Mouse (Mus musculus): ENCODE results near the gene Gm17428. TPM values are rescaled to one million over a fixed set of nuclear protein-coding genes. Genes with fewer than 3 reads are reported as not detected.
"Not testable (repeated sequence)": the region's sequence is repeated elsewhere in the genome, so short reads cannot be mapped to it uniquely, and the experiment has no call there.

Gene Gm17428
- not detected for total RNA-seq (2021)

- intact Hi-C loops (cut with DNase I): no loop called here
- DNase-seq (ENCODE audit: low spot score): no peak
Measured at GRCm38 (mm10) chr14:54976633-54977032, at the start of gene Gm17428. TSS of gene Gm17428 (plus strand) at chr14:54976933.

DNA sequence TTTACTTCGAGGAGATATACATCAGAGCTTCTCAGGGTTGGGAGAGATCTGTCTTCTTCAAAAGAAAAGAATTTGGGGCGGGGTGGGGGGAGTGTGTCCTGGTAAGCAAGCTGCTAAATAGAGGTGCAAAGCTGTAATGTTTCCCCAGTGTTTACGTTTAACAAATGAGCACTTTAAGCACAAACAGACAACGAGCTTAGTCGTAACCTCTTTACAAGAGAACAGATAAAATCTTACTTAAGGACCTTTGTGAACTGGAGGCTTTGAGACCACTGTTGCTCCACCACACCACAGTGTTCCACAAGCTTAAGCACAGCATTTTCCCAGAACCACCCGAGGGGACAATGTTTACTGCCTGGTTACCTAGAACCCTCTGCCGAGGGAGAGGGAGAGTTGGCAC, 49.4 kb upstream of the Gm17428 start:
- intact Hi-C loops (cut with DNase I): no loop called here
- DNase-seq (ENCODE audit: low spot score): no peak

GRCm38 (mm10) chr14:54929801-54930200, 46.9 kb upstream of the Gm17428 start:
- DNase-seq (ENCODE audit: low spot score): no peak
- intact Hi-C loops (cut with DNase I): no loop called here

DNA sequence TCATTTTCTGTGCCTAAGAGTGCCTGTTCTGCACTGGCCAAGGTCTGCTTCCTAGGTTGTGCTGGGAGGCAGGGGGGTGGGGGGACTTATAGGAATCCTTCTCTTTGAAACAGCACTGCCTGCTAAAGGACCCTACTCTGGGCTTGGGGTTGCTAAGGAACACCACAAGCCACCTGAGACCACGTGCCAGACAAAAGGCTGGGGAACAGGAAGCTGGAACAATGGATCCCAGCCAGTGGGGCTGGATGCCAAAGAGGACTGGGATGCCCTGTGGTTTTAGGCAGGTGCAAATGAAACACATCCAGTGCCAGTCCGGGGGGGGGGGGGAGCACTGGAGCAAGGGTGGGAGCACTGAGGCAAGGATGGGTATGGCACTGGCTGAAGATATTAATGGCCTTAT, 46.3 kb upstream of the Gm17428 start:
- intact Hi-C loops (cut with DNase I): no loop called here
- no peak for DNase-seq (ENCODE audit: low spot score)

- DNase-seq (ENCODE audit: low spot score): no peak
- intact Hi-C loops (cut with DNase I): no loop called here
Measured at GRCm38 (mm10) chr14:54932645-54933150, 44.0 kb upstream of the Gm17428 start, which contains the start of gene Il25. TSS of gene Il25 (plus strand) at chr14:54932695.

DNA sequence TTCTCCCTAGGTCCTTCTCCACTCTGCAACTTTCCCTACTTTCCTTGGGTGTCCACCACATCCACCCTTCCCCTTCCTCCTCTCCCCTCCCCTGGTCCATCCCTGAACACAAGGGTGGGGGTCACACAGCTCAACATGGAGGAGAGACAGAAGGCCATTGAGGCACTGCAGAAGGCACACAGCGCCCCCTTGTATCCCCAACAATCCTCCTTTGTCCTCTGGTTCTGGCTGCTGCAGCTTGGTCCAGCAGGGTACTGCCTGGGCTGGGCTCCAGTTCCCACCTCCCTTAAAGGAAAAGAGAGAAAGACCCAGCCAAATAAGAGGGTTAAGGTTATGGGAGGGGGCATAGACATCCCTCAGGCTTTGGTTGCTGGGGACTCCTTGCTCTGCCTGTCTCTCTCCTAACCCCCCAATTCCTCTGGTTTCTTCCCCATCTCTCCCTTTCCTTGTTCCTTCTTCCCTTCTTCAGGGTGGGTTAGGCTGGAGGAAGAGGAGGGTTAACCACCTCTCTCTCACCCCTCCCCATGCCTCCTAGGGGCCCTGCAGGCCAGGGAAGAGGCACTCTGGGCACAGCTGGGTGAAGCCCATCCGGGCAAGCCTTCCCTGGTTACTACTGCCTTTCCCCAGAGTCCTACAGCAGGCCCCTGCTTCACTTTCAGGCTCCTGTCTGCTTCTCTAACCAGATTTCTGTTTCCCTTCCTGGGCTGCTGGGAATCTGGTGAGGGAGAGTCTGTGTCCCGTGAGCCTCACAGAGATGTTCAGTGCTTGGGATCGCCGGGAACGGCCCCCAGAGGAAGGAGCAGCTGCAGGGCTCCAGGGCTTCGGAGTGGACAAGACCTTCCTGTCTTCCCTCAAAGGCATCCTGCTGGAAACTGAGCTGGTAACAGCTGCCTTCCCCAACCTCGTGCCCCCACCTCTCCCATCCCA, 40.6 kb upstream of the Gm17428 start, which contains the start of gene Cmtm5:
TSS of gene Cmtm5 (plus strand) at position 358 of the 927 bp plus-strand sequence.
- intact Hi-C loops (cut with DNase I): no loop called here
- no peak for DNase-seq (ENCODE audit: low spot score)

DNA sequence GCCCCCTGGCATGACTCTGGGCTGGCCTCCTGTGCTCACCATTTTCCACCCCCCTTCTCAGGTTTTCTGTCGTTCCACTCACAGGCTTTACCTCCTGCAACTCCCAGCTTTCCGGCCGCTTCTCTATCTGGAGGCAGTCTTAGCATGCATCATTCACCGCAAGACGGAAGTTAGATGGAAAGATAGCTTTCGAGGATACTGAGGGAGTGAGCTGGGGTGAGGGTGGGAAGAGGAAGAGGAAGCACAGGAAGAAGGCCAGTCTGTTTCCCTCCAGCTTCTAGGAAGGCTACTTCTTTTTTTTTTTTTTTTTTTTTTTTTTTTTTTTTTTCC, 39.9 kb upstream of the Gm17428 start:
- intact Hi-C loops (cut with DNase I): no loop called here
- DNase-seq (ENCODE audit: low spot score): no peak

DNA sequence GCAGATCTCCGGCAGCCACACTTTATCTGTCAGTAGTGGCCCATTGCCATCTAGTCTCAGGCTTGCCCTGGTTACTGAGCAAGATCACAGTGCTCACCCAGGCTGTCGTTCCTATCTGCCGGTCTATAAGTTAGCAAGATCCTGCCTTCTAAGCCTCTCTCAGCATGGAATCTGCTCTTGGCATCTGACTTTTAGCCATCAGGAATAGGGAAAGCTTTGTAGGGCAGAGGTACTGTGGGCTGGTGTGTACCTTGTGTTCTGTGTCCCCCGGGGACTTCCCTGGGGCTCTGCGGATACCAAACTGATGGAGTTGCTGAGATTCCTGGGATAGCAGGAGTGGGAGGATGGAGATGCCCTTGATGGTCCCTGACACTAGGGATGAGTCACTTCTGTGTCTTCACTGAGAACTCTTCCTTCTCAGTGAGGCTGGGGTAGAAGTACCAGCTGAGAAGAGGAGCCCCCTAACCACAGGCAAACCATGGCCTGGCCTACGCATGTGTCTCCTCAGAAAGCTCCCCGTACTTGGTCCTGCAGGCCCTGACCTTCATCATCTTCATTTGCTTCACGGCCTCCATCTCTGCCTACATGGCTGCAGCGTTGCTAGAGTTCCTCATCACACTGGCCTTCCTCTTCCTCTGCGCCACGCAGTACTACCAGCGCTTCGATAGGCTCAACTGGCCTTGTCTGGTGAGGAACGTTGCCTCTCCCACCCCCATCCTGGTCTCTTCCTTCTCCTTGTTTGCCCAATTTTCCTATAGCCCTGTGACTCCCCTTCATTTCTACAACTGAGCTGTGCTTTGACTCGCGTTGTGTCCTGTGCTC, 39.2 kb upstream of the Gm17428 start:
- no peak for DNase-seq (ENCODE audit: low spot score)
- intact Hi-C loops (cut with DNase I): no loop called here

- intact Hi-C loops (cut with DNase I): loop anchor here (1.0 kb wide), 2 partner anchors 38 to 95 kb away; no protein-coding TSS in a partner anchor
- no peak for DNase-seq (ENCODE audit: low spot score)
Measured at GRCm38 (mm10) chr14:54938431-54939219, 38.1 kb upstream of the Gm17428 start.

DNA sequence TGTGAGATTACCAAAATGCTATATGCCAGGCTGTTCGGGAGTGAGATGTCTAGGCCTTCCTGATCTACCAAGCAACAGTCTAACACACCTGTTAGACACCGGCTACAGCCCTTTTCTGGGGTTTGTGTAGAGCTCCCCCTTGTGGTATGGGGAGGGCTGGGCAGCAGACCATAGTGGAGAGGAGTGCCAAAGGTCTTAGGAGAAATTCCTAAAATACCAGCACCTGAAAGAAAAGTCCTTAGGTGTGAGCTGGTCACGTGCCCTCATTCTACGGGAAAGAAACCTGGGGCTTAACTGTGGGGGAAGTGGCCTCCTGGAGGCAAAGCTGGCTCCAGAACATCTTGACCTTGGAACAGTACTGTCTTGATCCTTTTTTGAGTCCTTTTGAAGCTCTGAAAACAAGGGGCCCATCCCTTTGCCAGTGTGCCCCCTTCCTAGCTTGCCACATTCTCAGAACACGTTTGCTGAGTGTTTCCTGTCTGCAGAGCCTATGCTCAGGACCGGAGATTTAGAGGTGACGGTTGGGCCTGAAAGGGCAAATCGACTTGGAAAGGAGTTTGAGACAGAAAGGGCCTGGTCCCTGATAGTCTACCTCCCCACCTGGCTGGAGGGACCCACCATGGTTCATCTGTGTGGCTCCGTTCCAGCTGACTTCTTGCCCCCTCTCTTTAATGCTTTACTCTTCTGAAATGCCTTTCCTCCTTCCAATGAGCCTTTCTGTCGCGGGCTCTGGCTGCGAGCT, 37.1 kb upstream of the Gm17428 start:
- no peak for DNase-seq (ENCODE audit: low spot score)
- intact Hi-C loops (cut with DNase I): loop anchor here (1.0 to 2.0 kb wide), 3 partner anchors 39 to 96 kb away; partner anchors contain the start of gene Ngdn

GRCm38 (mm10) chr14:54940176-54940530, 36.6 kb upstream of the Gm17428 start:
- intact Hi-C loops (cut with DNase I): loop anchor here (2.0 kb wide), 1 partner anchor 75 kb away; the partner anchor contains the start of gene Ngdn
- DNase-seq (ENCODE audit: low spot score): no peak

DNA sequence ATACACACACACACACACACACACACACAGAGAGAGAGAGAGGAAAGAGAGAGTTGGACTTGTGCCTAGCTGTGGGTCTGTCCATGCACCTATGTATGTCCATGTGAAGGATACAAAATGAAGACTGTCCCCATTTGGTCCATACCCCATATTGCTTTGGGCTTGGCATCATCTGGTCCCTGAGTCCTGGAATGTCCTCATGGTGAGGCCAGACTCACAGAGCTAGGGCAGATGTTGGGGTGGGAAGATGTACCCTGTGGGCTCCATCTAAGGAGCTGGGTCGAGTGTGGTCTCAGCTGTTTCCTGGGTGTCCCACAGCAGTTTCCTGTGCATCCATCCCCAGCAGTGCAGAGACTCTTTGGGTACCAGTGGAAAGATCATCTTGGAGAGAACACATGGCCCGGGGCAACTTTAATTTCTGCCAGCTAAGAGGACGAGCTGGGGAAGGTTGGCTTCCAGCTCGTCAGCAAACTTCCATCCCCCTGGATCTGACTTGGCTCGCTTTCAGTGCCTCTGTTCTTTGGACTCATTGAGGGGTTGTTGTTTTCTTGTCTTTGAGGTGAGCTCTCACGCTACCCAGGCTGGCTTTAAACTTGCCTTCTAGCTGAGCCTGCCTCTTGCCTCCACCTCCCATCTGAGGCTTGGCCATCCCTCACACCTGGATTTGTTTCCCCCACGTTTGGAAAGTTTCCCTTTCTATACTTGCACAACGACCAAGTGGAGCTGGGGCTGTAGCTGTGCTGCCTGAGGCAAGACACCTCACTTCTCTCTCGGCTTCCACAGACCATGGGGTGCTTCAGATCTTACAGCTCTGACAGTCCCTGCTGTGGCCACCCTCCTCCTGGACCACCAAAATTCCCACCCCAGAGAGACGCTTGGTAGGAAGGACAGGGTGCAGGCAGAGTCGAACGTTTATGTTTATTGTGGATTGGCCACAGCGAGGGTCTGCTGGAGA, 35.4 kb upstream of the Gm17428 start:
- intact Hi-C loops (cut with DNase I): loop anchor here (2.0 kb wide), 1 partner anchor 74 kb away; the partner anchor contains the start of gene Ngdn
- DNase-seq (ENCODE audit: low spot score): no peak

GRCm38 (mm10) chr14:54942479-54942878, 34.3 kb upstream of the Gm17428 start:
- intact Hi-C loops (cut with DNase I): no loop called here
- DNase-seq (ENCODE audit: low spot score): no peak

- DNase-seq (ENCODE audit: low spot score): no peak
- intact Hi-C loops (cut with DNase I): loop anchor here (1.0 kb wide), 1 partner anchor 29 kb away; no protein-coding TSS in a partner anchor
Measured at GRCm38 (mm10) chr14:54943971-54944370, 32.8 kb upstream of the Gm17428 start.

DNA sequence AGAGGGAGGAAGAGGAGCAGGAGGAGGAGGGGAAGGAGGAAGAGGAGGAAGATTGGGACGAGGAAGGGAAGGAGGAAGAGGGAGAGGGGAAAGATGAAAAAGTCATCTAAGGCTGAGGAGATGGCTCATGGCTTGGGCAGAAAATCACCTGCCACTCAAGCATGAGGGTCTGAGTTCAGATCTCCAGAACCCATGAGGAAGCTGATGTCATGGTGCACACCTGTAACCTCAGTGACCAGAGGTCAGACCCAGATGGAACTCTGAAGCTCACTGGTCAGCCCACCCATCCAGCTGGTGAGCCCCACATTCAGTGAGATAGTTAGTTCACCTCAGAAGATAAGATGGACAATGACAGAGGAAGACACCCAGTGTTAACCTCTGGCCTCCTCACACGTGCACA, 31.8 kb upstream of the Gm17428 start:
- no peak for DNase-seq (ENCODE audit: low spot score)
- intact Hi-C loops (cut with DNase I): loop anchor here (1.0 kb wide), 1 partner anchor 28 kb away; no protein-coding TSS in a partner anchor

DNA sequence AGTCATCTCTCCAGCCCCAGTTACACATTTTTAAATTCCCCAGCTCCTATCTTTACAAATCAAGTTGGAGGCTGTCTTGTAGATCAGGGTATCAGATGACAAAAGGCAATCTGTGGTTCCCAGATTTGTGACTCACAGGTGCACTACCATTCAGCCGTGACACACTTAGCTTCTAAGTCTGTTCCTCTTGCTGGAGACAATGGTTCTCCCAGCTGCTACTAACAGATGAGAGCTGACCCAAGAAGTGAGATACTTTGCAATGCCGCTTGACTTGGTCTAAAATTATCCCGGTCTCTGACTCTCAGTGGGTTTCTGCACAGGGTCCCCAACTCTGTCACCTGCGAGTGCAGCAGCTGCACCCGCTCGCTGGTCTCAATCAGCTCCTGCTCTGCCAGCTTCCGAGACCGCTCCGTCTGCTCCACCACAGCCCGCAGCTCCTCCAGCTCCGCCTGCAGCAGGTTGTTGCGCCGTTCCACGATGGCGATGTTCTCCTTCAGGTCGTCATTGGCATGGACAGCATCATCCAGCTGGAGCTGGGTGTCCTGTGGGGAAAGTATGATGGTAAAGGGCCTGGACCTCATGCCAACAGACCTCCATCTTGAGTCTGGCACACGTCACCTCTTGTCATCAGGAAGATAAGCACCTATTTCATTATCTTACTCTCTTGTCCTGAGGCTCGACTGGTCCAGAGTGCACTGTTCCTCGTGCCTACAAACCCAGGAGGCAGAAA, 30.6 kb upstream of the Gm17428 start:
- no peak for DNase-seq (ENCODE audit: low spot score)
- intact Hi-C loops (cut with DNase I): no loop called here

DNA sequence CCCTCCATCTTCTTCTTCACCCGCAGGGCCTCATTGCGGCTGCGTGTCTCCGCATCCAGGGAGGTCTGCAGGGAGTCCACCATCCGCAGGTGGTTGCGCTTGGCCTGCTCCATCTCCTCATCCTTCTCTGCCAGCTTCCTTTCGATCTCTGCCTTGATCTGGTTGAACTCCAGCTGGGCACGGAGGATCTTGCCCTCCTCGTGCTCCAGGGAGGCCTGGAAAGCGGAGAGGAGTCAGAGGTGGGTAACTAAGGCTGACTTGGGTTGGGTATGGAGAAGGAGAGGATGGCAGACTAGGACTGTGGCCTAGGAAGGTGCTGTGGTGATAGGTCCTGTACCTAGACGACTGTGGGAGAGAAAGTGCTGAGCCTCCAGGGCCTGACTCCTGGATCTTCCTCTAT, 29.7 kb upstream of the Gm17428 start:
- intact Hi-C loops (cut with DNase I); DNase-seq (ENCODE audit: low spot score): not testable (repeated sequence)
